Mouse (Mus musculus): Measurements from ENCODE around the gene Gse1. TPM values are rescaled to one million over a fixed set of nuclear protein-coding genes. Genes with fewer than 3 reads are reported as not detected.
A peak's percentile ranks its signal among the peaks of the same experiment; 100 is the strongest.

Gene Gse1
- total RNA-seq, 2 experiments from 2014 or later: 32.6 to 34.6 TPM

DNA sequence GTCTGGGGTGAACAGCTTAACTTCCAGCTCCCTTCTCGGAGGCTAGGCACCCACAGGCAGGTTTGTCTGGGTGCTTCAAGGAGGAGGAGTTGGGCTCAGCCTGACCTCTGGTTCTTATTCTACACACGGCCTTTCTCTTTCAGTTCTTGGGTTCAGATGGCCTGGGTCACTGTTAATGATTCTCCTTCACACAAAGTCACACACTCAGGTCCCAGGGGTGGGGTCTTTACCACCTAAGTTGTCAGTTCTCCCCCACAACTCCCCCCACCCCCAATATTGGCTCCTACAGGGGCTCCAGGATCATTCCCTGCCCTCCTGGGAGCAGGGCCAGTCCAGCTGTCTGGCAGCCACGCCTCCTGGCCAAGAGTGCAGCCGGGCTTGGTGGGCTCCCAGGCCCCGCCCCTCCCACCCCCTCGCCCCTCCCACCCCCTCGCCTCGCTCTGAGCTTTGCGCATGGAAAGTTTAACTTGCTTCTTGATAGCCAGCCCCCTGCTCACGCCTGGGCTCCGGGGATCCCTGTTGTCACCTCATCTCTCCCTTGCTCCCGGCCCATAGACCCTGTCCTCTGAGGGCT lies 288.0 kb downstream of the Gse1 start:
- intact Hi-C loops (cut with DNase I): no loop called here
- peak; percentile 62 to 70 for DNase-seq

DNA sequence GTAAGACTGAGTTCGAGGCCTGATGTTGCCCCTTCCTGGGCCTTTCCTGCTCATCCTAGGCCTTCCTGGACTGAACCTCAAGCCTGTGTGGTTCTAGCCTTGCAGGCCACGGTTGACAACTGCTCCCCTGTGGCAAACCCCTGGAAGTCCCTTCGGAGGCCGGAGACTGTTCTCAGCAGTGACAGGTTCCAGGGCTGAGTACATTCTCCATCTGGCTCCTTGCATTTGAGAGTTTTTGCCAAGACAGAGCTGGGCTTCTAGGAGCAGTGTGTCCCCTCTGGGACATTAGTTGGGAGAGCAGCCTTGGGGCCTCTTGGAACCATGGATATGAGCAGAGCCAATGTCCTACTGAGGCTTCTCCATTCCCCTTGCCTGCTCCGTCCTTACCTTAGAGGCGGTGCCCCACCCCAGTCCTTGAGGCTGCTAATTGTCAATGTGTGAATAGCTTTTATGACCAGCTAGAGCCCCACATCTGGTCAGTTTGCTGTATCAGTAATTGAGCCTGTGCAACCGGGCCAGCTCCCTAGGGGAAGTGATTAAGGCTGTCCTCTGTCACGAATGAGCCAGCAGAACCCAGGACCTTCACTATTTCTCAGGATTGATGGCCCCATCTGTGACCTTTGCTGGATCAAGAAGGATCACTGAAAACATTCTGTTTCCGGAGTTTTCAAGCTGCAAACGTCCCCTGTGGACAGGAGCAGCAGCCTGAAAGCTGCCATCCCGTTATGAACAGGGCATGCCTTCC lies 289.6 kb downstream of the Gse1 start:
- intact Hi-C loops (cut with DNase I): no loop called here
- DNase-seq: no peak

DNA sequence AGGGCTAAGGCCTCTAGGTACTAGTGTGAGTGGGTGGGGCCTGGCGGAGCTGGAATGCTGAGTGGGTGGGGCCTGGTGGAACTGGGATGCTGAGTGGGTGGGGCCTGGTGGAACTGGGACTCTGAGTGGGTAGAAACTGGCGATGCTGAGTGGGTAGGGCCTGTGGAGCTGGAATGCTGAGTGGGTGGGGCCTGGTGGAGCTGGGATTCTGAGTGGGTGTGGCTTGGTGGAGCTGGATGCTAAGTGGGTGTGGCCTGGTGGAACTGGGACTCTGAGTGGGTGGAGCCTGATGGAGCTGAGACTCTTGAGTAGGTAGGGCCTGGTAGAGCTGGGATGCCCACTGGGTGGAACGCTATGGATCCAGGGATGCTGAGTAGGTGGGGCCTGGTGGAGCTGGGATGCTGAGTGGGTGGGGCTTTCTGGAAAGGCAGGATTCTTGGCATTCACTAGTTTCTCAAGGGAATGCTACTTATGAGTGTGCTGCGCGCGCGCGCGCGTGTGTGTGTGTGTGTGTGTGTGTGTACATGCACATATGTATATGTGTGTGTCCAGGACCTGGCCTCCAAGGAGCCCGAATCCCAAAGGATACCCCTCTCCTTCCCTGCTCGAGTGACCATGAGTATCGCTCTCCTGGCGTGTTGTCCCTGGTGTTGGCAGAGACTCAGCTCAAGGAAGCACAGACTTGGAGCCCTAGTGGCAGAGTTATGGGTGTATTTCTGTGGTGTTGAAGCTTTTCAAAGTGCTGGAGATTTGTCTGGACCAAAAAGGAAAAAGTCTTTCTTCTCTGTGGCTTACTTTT lies 290.7 kb downstream of the Gse1 start:
- DNase-seq: peak in 1 of 2 experiments; percentile 56
- intact Hi-C loops (cut with DNase I): no loop called here

DNA sequence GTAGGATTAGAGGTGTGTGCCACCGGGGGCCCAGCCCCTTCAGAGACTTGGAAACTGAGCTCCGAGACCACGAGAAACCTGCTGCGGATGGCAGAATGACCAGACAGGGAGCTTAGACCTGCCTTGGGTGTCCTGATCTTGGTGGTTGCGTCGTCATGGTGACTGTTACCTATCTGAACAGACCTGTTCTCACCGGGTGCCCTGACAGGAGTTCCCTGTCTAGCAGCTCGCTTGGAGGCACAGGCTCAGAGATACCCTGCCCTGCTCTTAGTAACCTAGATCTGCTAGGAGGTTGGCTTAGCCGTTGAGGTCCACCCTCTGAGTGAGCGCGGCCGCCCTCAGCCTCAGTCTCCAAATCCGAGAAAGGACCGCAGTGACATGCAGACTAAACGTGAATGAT lies 292.0 kb downstream of the Gse1 start:
- intact Hi-C loops (cut with DNase I): no loop called here
- DNase-seq: no peak

DNA sequence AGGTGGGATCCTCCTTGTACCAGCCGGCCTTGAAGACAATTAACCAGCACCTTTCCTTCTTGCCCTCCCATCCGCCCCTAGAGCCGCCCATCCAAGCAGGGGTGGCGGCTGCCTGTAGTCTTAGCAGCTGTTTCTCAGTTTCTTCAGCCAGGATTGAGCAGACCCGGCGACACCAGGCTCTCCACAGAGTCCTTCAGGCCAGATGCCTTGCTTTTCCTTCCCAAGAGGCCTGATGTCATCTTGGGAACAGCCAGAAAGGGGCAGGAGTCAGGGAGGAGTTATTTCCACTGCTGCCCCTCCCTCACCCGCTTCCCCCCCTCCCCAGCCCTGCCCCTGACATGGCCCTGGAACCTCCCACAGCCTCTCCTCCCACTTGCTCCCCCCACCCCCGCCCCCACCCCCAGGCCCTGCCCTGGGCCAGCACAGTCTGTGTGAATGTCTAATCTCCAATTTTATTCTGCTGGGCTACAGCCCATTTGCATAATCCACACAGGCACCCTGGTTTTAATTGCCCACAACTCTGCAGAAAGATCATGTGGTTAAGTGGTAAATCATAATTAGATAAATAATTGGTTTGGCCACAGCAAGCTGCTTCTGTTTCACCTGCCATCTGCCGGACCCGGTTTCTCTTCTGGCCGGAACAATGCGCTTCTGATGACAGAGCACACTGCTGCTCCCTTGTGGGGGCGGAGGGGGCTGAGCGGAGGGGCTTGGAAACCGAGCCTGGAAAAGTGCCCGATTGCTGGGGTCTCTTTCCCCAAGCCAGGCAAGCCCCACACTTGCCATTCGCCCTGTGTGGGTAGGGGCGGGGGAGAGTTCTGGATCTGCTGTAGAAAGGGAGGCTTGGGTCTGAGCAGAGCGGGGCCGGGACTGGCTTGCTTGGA lies 292.7 kb downstream of the Gse1 start:
- peak; percentile 76 to 77 for DNase-seq

DNA sequence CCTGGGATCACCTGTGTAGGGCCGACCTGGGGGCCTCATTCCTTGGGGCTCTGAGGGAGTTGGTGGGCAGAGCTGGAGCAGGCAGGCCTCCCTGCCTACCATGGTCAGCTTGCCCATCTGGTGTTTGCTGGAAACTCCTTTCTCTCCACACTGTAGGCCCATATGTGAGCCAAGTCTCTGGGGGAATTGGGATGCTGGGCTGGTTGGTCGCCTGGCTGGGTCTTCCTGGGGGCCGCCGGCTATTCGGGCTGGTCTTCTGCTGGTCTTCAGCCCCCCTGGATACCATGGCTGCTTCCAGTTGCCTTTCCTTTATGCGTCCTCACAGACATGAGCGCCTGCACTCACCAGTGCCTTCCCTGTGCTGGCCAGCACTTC lies 293.3 kb downstream of the Gse1 start:
- no peak for DNase-seq
- intact Hi-C loops (cut with DNase I): no loop called here

More for the DNA sequence above, 292.7 kb downstream of the Gse1 start:
- intact Hi-C loops (cut with DNase I): no loop called here

DNA sequence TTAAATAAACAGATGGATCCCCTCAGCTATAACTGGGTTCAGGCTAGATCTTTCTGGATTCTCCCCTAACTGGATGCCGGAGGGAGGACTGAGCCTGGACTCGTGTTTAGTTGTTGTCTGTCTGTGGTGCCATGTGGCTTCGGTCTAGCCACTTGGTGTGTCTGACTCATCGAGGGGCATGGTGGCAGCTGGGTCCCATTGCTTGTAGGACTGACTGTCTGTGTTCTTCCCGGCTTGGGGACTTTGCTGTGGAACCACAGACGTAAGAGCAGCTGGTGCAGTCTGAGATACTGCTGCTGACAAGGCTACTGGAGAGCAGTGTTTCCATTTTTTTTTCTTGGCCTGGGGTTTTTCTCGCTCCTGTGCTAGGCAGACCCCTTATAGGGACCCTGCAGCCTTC lies 295.4 kb downstream of the Gse1 start:
- DNase-seq: no peak
- intact Hi-C loops (cut with DNase I): no loop called here

DNA sequence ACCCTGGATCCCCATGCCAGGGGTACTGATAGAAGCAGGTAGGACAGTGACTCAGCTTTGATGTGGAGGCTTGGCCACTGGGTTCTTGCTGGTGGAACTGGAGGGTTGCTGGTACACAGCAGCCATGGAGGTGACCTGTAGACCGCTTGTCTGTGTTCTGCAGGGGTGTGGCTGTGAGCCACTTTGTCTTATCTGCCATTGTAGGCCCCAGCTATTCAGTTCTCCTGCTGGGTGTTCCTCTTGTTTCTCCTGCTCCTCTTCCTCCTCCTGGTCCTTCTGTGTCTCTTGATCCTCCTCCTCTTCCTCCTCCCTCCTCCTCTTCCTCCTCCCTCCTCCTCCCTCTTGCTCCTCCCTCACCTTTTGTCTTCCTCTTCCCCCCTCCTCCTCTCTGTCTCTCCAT lies 296.9 kb downstream of the Gse1 start:
- DNase-seq: no peak
- intact Hi-C loops (cut with DNase I): no loop called here

DNA sequence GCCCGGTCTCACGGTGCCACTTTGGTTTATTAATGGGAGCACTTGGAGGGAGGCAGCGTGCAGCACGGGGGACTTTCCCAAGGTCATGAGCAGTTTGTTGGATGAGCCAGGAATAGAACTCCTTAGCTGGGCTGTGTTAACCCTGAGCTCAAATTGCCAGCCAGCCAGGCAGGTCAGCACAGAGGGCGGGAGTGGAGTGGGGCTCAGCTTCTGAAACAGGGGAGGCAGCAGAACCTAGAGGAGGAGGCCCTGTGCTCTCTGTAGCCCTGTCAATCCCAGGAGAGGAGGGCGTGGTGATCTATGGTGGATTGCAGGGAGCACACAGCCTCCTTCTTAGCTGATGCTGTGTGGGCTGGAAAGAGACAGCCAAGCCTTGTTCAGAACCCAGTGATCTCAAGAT lies 297.6 kb downstream of the Gse1 start:
- DNase-seq: peak; percentile 58 to 81
- intact Hi-C loops (cut with DNase I): no loop called here

DNA sequence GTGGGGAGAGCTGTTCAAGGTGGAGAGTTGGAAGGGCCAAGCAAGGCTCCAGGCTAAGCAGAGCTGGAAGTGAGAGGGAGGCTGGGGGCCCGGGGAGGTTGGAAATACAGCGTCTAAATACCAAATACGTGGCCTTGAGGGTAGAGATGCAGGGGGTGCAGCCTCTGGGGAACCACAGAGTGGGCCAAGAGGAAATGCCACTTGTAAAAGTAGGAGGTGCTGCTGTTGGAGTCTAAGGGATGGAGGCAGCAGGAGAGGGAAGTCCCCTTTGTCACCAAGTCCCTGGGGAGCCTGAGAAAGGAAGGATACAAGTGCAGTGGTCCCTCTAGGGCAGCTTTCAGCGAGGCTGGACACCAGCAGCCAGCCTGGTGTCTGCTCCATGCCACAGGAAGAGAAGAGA lies 298.3 kb downstream of the Gse1 start:
- no peak for DNase-seq
- intact Hi-C loops (cut with DNase I): no loop called here

DNA sequence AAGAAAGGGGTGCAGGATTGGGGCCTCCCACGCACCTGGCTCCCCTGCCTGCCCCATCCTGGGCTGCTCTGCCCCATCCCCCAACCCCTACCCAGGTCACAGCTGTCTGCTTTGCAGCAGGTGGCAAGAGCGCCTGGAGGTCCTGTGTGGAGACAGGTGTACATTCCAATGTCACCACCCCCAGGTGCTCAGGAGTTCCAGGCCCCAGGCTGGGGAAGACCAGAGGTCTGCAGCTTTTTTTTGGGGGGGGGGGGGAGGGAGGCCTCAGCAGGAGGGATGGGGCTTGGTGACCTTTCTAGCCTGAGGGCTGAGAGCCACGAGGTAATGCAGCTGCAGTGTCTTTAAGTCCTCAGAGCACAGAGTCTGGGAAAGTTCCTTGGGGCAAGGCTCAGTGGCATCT lies 300.1 kb downstream of the Gse1 start:
- DNase-seq: no peak
- intact Hi-C loops (cut with DNase I): no loop called here

DNA sequence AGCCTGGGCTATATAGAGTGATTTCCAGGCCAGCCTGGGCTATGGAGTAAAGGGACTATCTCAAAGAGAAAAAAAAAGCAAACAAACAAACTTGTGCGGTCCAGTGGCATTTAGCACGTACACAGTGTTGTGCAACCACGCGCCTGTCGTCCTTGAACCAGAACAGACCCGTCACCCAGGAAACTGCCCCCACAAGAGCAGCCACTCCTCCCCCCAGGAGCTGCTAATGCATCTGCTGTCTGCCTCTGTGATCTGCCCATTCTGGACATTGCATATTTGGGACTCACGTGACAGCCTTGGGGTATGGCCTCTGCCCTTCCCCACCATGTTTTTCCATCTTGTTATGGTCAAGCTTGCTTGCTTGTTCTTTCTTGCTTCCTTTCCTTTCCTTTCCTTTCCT lies 301.0 kb downstream of the Gse1 start:
- intact Hi-C loops (cut with DNase I): no loop called here

DNA sequence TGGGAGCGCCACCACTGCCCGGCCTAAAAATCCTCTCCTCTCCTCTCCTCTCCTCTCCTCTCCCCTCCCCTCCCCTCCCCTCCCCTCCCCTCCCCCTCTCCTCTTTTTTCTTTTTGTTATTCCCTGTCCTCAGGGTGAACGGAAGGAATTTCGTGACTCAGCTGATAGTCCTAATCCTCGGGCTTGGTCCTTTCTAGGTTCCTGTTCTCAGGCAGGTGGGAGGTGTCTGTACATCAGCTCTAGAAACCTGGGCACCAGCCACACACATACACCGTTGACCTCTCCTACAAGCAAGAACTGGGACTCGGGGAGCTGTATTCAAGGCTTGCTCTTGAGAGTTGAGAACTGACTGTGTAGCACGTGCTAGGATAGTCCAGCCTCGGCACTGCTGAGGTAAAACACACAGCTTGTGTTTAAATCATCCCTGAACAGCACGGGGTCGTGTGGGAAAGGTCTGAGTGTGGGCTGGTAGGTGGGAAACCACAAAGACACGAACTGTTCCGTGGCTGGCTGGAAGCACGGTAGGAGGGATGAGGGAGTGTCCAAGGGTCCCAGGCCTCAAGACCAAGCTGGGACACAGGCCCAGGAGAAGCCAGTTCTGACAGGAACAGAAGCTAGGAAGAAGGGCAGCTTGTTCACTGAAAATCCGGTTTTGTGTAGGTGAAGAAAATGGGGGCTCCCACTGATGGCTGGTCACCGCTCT lies 302.8 kb downstream of the Gse1 start:
- DNase-seq: no peak
- intact Hi-C loops (cut with DNase I): no loop called here

More for the DNA sequence above, 301.0 kb downstream of the Gse1 start:
- DNase-seq: no peak

DNA sequence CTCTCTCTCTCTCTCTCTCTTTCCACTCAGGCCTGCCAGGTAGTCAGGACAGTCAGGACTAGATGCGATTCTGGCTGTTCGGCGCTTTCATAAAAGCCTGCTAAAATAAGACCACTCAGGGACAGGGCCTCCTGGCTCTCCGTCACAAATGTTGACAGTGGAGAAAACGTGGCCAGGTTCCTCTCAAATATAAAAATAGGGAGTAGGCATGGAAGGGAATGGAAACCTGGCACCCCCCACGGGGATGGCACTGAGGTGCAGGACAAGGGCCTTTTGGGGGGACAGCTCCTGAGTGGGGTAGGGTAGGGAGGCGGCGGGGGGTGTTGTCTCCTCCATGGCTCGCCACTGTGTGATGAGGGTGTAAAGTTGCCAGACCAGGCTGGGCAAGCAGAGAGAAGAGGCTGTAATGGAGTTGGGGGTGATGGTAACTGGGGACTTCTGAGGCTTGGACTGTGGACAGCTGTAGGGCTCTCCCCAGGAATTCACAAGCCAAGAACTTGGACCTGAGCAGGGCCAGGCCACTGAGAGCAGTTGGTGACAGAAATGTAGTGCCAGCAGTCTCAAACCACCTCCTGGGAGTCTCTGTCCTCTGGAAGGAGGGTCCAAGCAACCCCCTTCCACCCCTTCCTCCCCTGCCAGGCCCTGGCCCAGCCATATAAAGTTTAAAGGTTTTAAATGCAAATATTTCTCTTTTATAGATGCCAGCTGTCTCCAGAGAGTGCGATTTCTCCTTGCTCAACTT lies 303.7 kb downstream of the Gse1 start:
- intact Hi-C loops (cut with DNase I): no loop called here
- peak; percentile 44 to 57 for DNase-seq

DNA sequence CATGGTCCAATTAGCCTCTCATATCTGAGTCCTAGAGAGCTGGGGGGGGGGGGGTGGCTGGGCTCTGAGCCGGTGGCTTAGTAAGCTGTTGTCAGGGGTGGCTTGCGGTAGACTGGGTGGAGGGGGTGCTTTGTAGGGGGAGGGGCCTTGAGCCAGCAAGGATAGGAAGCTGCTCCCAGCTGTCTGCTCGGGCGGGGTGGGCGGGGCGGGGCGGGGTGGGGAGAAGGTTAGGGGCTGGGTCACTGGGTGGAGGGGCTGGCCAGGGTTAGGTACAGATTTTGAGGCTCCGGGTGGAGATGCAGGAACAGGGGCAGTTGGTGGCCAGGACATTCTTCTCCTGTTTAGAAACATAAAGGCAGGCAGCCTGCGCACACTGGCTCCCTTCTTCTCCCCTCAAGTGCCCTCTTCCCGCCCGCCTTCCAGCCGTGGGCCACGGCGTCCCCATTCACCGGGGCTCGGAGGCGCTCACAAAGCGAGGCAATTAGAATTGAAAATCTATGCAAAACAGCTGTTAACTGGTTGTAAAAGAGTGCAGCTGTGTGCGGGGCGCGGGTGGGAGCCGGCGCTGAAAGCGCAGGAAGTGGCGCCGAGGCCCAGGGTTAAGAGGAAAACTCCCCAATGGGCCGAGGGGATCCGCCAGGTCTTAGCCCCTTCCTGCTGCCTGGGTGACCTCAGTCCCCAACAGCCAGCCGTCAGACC lies 304.4 kb downstream of the Gse1 start:
- intact Hi-C loops (cut with DNase I): no loop called here
- DNase-seq: no peak

DNA sequence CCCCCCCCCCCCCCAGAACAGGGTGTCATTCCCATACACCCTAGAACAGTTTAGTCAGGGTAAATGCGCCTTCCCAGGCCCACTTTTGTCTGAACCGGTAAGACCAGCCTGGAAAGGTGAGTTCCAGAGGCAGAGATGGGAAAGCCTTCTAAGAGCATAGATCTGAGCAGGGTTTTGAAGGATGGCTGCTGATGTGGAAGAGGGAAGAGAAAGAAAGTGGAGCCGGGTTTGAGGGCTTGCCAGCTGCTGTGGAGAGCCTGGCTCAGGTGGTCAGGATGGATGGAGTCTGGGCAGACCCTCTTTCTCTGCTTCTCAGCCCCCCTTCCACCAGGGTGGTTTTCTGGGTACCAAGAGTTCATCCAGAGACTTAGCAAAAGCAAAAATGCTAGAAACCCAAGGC lies 305.1 kb downstream of the Gse1 start:
- intact Hi-C loops (cut with DNase I): no loop called here
- no peak for DNase-seq

DNA sequence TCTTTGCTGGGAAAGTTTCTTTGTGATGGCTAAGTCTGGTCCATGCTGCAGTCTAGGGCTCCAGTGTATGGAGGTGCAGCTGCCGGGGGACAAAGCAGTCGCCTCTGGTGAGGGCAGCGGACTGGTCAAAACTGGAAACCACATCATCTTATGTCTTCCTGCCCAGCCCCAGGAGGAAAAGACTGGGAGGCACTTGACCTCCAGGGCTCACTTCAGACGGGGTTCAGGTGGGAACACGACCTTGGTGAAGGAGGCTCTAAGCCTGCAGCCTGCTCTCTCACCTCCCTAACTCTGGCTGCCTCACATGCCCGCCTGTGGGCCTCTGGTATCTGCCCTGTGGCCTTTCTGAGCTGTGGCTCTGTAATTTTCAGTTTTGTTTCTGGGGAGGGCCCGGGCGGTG lies 305.8 kb downstream of the Gse1 start:
- no peak for DNase-seq
- intact Hi-C loops (cut with DNase I): loop anchor here (1.0 to 2.0 kb wide), 2 partner anchors 45 to 125 kb away; no protein-coding TSS in a partner anchor

DNA sequence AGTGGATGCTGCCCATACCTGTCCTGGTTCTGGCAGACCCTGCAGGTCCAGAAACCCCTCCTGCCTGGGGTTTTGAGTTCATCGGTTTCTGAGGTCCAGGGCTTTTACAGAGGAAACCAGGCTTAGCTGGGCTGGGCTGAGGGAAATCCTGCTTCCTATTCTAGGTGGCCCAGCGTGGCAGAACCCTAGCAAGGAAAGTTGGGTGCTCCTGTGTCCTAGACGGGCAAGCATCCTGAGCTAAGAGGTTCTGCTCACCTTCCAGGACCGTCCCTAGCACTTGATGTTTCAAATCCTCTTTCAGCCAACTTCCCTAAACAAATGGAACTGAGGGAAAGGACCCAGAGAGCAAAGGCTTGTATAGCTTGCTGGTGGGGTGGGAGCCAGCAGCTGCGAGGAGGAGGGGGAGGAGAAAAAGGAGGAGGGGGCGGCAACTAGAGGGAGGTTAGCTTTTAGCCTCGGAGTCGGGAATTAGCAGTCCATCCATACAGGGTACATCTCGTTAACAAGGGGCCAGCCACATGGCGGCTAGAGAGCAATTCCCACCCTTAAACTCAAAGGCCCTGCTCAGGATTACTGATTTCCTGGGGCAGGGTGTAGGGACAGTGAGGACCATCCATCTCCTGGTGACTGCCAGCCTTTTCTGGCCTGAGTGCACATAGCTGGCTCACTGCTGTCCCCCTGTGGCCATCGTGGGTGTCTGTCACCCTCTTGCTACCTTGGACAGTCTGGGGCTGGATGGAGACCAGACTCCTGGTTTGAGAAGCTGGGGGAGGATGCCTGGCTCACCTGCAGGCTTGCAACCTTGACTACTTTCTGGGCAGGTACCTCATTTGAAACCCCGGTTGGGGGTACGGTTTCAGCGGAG lies 306.5 kb downstream of the Gse1 start:
- intact Hi-C loops (cut with DNase I): loop anchor here (1.0 to 2.0 kb wide), 2 partner anchors 45 to 126 kb away; no protein-coding TSS in a partner anchor
- DNase-seq: peak; percentile 90 to 91

Data from heart, postnatal 10 days (tissue).